Mouse (Mus musculus): ENCODE results near the gene Elovl7.

Elovl7 gene

DNA sequence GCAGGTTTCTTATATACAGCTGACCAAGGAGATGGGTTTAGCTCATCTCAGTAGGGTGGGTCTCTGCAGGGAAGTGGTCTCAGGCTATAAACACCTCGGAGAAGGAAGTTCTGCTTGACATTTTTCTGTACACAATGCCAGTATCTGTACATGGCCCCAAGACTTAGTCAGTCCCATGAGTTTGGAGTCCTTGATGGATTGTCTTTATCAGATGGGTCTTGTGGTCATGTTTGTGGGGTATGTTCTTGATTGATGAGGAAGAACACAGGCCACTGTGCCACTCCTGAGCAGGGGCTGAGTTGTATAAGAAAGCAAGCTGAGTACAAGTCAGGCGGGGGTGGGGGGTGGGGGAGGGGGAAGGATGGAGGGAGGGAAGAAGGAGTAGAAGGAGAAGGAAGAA is 90.5 kb downstream of the Elovl7 start:
- DNase-seq: no peak

DNA sequence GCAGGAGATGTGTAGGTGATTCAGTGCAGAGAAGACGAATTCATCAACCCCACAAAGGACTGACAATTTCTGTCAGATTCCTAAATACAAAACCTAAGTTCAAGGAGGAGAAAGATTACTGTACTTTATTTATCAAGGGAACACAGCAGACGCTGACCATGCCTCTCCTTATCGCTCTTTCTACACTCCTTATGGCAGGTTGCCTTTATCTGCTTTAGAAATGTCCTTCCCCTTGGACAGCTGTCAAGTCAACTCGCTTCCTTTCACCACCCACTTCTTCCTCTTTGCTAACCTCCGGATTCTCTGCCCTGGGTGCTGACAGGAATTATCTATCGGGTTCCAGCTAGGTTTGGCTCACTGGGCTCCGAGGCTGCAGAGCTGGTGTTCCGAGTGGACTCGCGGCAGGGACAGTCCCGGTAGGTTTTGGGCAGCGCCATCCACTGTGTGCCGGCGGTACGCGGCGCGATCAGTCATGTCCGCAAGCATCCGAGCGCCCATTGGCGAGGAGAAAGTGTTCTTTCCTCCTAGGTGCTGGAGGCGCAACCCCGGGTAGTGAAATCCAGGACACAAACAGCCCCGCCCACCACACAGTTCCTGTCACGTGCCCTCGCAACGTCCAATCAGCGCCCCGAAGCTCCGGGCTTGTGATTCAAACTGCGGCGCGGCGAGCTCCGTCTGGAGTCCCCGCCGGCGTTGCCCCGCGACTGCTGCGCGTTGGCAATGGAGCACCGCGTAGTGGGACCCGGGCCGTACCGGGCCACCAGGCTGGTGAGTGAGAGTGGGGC is 101.7 kb downstream of the Elovl7 start, which contains the start of gene Depdc1b:
Gene Depdc1b, plus strand, starts transcription at position 631 of the 785 bp plus-strand sequence.
- peak; percentile 90 to 92 for DNase-seq

DNA sequence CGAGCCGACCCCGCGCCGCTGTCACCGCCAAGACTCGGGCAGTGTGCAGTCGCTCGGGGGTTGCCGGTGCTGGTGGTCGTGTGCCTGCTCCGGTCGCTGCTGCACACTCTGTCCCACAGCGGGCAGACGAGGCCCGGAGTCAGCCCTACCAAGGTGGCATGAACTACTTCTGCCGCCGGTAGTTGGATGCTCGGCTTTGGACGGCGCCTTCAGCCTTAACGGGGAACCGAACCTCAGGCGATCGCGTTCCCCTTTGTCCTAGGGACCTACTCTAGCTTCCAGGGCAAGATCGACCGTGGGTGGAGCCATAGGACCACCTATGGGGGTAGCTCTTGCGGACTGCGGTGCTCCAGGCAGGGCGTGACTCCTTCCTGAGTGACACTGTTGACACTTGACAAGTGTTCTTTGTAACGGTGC is 102.3 kb downstream of the Elovl7 start:
- DNase-seq: peak; percentile 41 to 43

GRCm38 (mm10) chr13:108317414-108317813 is 103.2 kb downstream of the Elovl7 start:
- DNase-seq: no peak

DNA sequence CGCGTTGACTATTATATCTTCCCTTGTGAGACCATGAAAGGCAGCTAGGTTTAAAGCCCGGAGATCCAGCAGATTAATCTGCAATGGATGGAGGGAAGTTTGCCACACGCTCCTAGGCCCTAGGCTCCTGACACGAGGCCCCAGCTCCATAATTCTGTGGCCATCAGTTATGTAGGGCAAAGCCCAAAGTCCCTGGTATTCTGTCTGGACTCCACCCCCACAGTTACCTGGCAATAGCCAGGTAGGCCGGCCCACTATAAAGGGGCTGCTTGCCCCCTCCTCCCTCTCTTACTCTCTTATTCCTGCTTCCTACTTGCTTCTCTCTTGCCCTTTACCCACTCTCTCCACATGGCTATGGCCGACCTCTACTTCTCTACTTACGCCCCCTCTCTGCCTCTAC is 104.8 kb downstream of the Elovl7 start:
- no peak for DNase-seq

DNA sequence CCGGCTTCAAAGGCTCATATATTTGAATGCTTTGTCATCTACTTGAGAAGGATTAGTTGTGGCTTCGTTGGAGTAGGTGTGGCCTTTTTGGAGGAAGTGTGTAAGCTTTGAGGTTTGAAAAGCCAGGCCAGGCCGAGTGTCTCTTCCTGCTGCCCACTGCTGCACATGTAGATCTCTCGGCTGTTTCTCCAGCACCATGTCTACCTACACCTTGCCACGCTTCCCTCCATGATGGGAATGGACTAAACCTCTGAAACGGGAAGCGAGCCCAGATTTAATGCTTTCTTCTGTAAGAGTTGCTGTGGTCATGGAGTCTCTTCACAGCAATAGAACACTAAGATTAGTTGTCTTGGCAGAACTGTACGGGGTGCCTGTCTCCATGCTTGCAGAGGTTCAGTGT is 106.0 kb downstream of the Elovl7 start:
- DNase-seq: no peak

- DNase-seq: no peak
Measured at GRCm38 (mm10) chr13:108322466-108322865, 108.3 kb downstream of the Elovl7 start.

DNA sequence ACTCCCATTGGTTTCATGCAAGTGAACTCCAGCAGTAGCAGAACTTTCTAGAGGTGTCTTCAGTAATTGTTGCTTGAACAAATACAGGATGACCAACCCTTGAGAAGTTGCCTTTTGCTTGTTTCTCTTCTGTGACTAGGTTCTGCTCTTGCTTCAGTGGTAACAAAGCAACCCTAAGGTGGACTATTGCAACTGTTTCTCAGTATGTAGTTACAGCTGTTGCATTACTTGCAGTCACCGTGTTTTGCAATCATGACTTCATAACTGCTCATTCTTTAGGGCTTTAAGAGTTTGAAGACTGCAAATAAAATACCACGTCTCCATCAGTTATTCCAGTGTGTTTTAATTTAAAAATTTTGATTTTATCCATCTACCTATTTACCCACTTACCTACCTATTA is 109.1 kb downstream of the Elovl7 start:
- no peak for DNase-seq

GRCm38 (mm10) chr13:108323866-108324829 is 109.9 kb downstream of the Elovl7 start:
- DNase-seq: no peak

GRCm38 (mm10) chr13:108325871-108326270 is 111.7 kb downstream of the Elovl7 start:
- no peak for DNase-seq

GRCm38 (mm10) chr13:108326351-108326750 is 112.1 kb downstream of the Elovl7 start:
- no peak for DNase-seq

DNA sequence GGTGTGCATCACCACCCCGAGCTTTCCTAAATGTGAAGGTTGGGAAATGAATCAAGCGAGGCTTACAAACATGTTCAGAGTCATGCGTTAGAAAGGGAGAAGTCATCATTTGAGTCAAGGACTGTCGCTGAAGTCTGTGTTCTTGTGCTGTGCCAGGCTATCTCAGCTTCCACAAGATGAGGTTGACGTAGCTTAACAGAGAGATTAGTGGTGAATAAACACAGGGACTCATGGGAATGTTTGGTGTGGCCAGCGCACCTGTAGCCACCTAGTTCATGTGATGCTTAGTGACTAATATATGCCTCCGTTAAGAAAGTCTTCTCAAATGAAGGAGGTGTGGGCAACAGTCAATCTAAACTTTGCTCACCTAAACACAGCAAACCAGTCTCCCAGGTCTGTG is 112.8 kb downstream of the Elovl7 start:
- no peak for DNase-seq

GRCm38 (mm10) chr13:108328406-108329180 is 114.4 kb downstream of the Elovl7 start:
- DNase-seq: no peak

DNA sequence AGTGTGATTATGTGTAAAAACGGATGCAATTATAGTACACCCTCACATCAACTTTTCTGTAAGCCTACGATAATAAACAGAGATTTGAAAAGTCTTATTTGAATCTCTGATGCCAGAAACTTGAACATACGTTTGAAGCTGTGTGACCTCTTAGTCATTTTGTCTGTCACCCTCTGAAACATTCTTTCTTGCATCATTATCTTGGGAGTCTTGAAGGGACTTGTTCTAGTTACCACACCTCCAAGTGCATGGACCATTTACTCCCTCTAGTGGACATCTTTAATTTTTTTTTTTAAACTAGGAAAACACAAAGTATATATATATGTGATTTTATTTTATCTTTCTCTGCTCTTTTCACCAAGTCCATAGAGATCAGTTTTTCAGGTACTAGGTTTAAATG is 115.5 kb downstream of the Elovl7 start:
- DNase-seq: no peak
